Mouse (Mus musculus) olfactory bulb, adult 2 months (tissue): ENCODE measurements around the gene Sel1l2.

Source experiments
- CTCF ChIP-seq: fragments of 200-500 bp; IDR thresholded peaks from 2 replicates; pipeline ENCODE4 v1.5.1; 2012; ENCODE audit warnings: low read depth, mild to moderate bottlenecking, low read length, moderate library complexity; ENCODE audit not compliant: insufficient read depth
- POLR2A ChIP-seq: fragments of 200-500 bp; IDR thresholded peaks from 2 replicates; pipeline ENCODE4 v1.6.1; 2012; ENCODE audit warnings: mild to moderate bottlenecking, low read depth, low read length, moderate library complexity; ENCODE audit not compliant: insufficient read depth

GRCm38 (mm10) chr2:140203756-140204155 is 185.8 kb downstream of the Sel1l2 start:
- no peak for TF ChIP-seq CTCF
- TF ChIP-seq POLR2A: no peak
